Mouse (Mus musculus) heart, embryonic 11.5 days (tissue): ENCODE data around the gene Tbc1d22a. TPM values are rescaled to one million over a fixed set of nuclear protein-coding genes. Genes with fewer than 3 reads are reported as not detected.

Experiments used
- ATAC-seq: fragments of 200-750 bp; cut with Nextera tagmentation; replicated peaks from 2 replicates; pipeline ENCODE4 v1.8.0; 2017; ENCODE audit warnings: moderate library complexity; ENCODE audit not compliant: insufficient number of reproducible peaks, low FRiP score, low TSS enrichment
- H3K27ac ChIP-seq: fragments of 300-500 bp; sonication (generic); 2 replicates; pipeline ENCODE4 v1.5.1; 2014; ENCODE audit warnings: mild to moderate bottlenecking, low read depth, low read length
- H3K27me3 ChIP-seq: fragments of 300-500 bp; sonication (generic); 2 replicates; pipeline ENCODE4 v1.6.1; 2014; ENCODE audit warnings: mild to moderate bottlenecking, low read length, mixed read lengths; ENCODE audit not compliant: control insufficient read depth, insufficient read depth
- H3K36me3 ChIP-seq: fragments of 300-500 bp; sonication (generic); 2 replicates; pipeline ENCODE4 v1.6.1; 2014; ENCODE audit warnings: mild to moderate bottlenecking, low read length, moderate library complexity, mixed read lengths; ENCODE audit not compliant: control insufficient read depth, insufficient read depth
- H3K4me1 ChIP-seq: fragments of 300-500 bp; sonication (generic); 2 replicates; pipeline ENCODE4 v1.6.1; 2014; ENCODE audit warnings: low read length; ENCODE audit not compliant: control insufficient read depth, insufficient read depth
- H3K4me2 ChIP-seq: fragments of 300-500 bp; sonication (generic); 2 replicates; pipeline ENCODE4 v1.6.1; 2014; ENCODE audit warnings: mild to moderate bottlenecking, moderate library complexity
- H3K4me3 ChIP-seq: fragments of 300-500 bp; sonication (generic); 2 replicates; pipeline ENCODE4 v1.5.1; 2014; ENCODE audit warnings: low read depth, low read length
- H3K9ac ChIP-seq: fragments of 300-500 bp; sonication (generic); 2 replicates; pipeline ENCODE4 v1.6.1; 2014; ENCODE audit warnings: mild to moderate bottlenecking, low read depth, low read length, moderate library complexity
- H3K9me3 ChIP-seq: fragments of 300-500 bp; sonication (generic); replicated peaks from 2 replicates; pipeline ENCODE4 v1.6.1; 2016; ENCODE audit warnings: low read length; ENCODE audit not compliant: control insufficient read depth
- WGBS: fragments of 180-500 bp; shearing (Covaris S2); extraction: QIAGEN DNeasy Blood & Tissue Kit; methylation state at CpG from one replicate; pipeline ENCODE4 v1.1.7; 2014; ENCODE audit not compliant: insufficient replicate concordance; 5-methylcytosine and 5-hydroxymethylcytosine counted together
- polyA plus RNA-seq: library from polyadenylated mRNA; unstranded; fragments of >200 nt; fragmentation: Nextera tagmentation; extraction: Ambion mirVana; gene quantifications from 2 replicates; pipeline ENCODE4 v1.2.1, GENCODE M21; 2014

Tbc1d22a gene
- polyA plus RNA-seq, 1 experiment from 2014 or later: 6.0 TPM

DNA sequence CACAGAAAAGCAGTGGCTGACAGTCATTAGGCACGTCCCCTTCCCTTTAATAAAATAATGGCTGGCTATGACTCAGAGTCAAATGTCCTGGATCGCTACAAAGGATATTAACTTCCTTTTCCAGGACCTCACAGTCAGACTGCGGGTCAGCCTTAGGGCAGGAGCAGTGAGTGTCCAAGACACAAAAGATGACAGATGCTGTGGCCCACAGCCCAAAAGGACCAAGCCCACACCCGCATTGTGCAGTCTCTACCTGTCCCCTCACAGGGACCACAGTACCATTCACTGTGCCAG is 44.5 kb upstream of the Tbc1d22a start:
- Histone ChIP-seq H3K4me3 (no peak overlapping the region), H3K9ac (no peak overlapping the region), H3K9me3 (no peaks in the 10 kb centered on the region), H3K27me3 (no peaks in the 10 kb centered on the region), H3K4me1 (peaks cover 56% of the 10 kb centered on the region), H3K4me2 (no peak overlapping the region), H3K36me3 (no peaks in the 10 kb centered on the region), H3K27ac (no peak overlapping the region)
- no peak for ATAC-seq
- 72% methylated on average over 4 of the region's 4 CpGs for WGBS

DNA sequence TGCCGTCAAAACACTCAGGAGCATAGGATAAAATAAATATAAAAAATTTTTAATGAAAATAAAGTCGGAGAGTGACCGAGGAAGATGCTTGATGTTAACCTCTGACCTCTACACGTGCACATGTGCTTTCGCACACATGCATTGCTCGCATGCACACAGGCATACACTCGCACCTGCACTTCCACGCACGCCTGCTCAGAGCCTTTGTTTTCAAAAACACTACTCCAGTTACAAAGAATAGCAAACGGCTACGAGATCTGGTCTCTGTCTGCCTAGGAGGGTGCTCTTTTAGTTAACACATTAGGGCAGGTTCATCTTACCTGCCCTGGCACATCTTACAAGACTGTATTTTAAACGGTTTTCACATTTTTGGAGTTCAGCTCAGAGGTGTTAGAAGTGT is 42.9 kb upstream of the Tbc1d22a start:
- WGBS: 78% methylated on average over 12 of the region's 12 CpGs
- no peaks in the 10 kb centered on the region for H3K27me3 ChIP-seq
- no peak overlapping the region for H3K4me3 ChIP-seq
- no peaks in the 10 kb centered on the region for H3K36me3 ChIP-seq
- H3K4me2 ChIP-seq: no peak overlapping the region
- ATAC-seq: no peak
- H3K27ac ChIP-seq: no peak overlapping the region
- H3K9ac ChIP-seq: no peak overlapping the region
- H3K9me3 ChIP-seq: no peaks in the 10 kb centered on the region
- H3K4me1 ChIP-seq: peaks cover 63% of the 10 kb centered on the region

DNA sequence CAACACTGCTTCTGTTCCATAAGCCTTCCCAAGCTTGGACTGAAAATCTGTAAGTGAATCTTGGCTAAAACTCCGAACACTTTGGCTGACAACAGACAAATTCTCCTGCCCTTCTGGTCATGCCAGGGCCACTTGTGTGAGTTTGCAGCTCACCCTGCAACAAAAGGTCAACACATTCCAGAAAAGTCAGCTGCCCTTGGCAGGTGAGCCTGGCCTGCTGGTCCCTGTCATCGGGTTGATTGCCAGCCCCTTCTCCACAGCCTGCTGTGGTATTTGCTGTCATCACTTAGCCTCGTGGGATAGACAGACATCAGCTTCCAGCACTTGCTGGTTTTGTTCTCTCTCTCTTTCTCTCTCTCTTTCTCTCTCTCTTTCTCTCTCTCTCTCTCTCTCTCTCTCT is 42.1 kb upstream of the Tbc1d22a start:
- no peak overlapping the region for H3K9ac ChIP-seq
- no peaks in the 10 kb centered on the region for H3K27me3 ChIP-seq
- peaks cover 68% of the 10 kb centered on the region for H3K4me1 ChIP-seq
- H3K9me3 ChIP-seq: no peaks in the 10 kb centered on the region
- H3K27ac ChIP-seq: no peak overlapping the region
- no peak overlapping the region for H3K4me2 ChIP-seq
- H3K36me3 ChIP-seq: no peaks in the 10 kb centered on the region
- no peak overlapping the region for H3K4me3 ChIP-seq
- 15% methylated on average over 3 of the region's 3 CpGs for WGBS
- ATAC-seq: no peak

DNA sequence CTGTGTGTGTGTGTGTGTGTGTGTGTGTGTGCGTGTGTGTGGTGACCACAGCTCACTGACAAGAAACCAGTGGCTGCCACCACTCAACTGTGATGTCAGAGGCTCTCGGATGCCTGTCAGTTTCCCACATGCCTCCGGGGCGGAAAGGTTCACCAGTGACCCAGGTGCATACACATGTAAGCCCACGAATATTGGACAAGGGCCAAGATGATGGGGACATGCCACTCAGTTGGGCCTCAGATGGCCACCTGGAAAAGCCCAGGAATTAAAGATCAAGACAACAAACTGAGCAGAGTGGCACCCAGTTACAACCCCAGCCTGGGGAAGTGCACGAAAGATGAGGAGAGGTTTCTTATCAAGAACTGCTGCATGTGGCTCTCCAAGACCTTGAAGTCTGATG is 41.7 kb upstream of the Tbc1d22a start:
- Histone ChIP-seq H3K4me1 (peaks cover 68% of the 10 kb centered on the region), H3K27ac (0 out of 2 replicates have a peak overlapping the region, but pooled peaks have one; percentile 22), H3K4me3 (no peak overlapping the region), H3K9ac (no peak overlapping the region), H3K4me2 (peak overlapping the region; percentile 2), H3K36me3 (no peaks in the 10 kb centered on the region), H3K27me3 (no peaks in the 10 kb centered on the region), H3K9me3 (no peaks in the 10 kb centered on the region)
- 35% methylated on average over 6 of the region's 6 CpGs for WGBS
- no peak for ATAC-seq

DNA sequence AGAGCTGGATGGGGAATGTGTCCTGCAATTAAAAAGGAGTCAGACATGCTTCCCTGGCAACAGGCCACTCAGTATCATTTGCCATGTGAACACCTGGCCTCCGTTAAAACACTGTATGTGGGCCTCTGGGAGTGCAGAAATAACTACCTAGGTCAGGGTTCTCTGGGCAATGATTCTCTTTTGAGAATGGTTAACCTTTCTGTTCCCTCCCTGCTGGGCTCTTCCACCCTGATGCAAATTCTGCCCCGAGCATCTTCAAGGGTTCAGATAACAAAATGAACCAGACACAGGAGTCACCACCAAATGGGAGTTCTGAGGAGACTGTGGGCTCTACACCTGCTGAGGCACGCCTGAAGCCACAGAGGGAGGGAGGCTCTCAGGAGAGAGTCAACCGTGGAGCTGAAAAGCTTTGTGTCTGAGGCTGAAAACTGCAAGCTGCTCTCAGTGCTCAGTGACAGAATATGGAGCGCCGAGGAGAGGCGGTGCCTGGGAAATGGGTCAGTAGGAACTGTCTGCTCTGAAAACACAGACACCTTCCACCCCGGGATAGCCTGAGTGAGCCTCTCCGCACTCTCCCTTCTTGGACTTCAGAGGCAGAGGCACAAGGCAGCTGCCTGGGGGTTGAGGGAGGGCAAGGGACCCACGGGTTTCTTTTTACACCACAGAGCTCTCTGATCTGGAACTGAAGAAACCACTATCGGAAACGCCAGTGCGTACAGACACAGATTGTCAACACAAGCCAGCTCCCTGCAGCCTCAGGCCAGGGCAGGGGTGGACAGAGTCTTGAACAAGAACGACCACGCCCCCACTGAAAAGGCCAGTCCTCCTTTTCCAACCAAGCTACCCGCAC is 40.9 kb upstream of the Tbc1d22a start:
- H3K4me2 ChIP-seq: peak overlapping the region; percentile 25

DNA sequence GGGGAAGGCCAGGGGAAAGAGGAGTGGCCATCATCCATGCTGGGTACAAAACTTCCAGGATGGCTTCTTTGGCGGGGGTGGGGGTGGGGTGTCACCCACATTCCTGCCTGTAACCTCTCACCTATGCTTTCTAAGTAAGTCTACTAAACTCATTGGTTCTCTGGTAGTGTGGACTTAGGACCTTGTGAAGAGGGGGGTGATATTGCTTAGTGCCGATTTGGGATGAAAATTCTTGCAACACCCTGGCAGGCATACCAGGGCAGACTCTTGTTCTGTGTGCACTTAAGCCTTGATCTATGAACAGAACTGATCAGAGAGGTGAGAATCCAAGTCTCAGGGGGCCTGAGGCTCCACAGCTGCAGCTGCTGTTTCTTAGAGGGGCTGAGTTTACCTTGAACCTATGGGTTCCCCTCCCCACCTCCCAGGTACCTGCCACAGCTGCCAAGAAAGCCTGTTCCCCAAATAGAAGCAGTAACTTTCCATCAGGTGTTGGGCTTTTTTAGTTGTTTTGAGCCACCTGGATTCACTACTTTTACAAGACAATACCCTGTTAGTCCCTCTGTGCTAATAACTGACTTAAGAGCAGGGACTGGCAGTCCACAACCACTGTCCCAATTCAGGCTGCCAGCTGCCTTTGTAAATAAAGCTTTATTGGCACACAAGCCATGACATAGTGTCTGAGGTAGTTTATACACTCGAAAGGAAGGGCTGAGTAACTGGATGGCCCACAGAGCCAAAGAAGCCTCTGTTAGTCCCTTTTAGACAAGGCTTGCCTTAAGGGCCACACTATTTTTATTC is 38.8 kb upstream of the Tbc1d22a start:
- Histone ChIP-seq H3K4me3 (no peak overlapping the region), H3K36me3 (no peaks in the 10 kb centered on the region), H3K9me3 (no peaks in the 10 kb centered on the region), H3K9ac (no peak overlapping the region), H3K27me3 (no peaks in the 10 kb centered on the region), H3K4me2 (no peak overlapping the region), H3K27ac (no peak overlapping the region), H3K4me1 (peaks cover 45% of the 10 kb centered on the region)
- ATAC-seq: no peak
- WGBS: 73% methylated on average over 3 of the region's 3 CpGs

More for the DNA sequence above, 40.9 kb upstream of the Tbc1d22a start:
- no peaks in the 10 kb centered on the region for H3K9me3 ChIP-seq
- H3K27ac ChIP-seq: 0 out of 2 replicates have a peak overlapping the region, but pooled peaks have one; percentile 22
- H3K9ac ChIP-seq: no peak overlapping the region
- no peak overlapping the region for H3K4me3 ChIP-seq
- WGBS: 29% methylated on average over 16 of the region's 16 CpGs
- H3K27me3 ChIP-seq: no peaks in the 10 kb centered on the region
- no peaks in the 10 kb centered on the region for H3K36me3 ChIP-seq
- ATAC-seq: no peak
- H3K4me1 ChIP-seq: peaks cover 63% of the 10 kb centered on the region

DNA sequence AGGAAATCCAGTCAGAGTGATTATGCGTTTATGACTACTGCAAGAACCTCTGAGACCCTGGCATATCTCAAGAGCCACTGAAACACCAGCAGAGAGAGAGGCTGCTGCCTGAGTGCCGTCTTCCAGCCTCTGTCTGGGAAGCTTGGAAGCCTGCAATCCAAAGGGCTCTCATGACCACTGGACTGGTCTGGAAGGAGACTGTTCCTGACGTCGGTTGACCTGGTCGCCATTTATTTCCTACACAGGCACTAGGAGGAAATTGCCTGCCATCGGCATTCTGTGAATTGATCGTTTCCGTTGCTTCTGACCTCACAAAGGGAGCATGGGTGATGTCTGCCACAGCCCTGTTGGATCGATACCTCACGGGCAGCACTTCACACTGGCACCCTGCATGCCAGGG is 38.1 kb upstream of the Tbc1d22a start:
- H3K9ac ChIP-seq: no peak overlapping the region
- H3K4me2 ChIP-seq: no peak overlapping the region
- no peaks in the 10 kb centered on the region for H3K9me3 ChIP-seq
- WGBS: 71% methylated on average over 10 of the region's 10 CpGs
- no peak overlapping the region for H3K27ac ChIP-seq
- no peaks in the 10 kb centered on the region for H3K36me3 ChIP-seq
- ATAC-seq: no peak
- H3K27me3 ChIP-seq: no peaks in the 10 kb centered on the region
- peaks cover 40% of the 10 kb centered on the region for H3K4me1 ChIP-seq
- H3K4me3 ChIP-seq: no peak overlapping the region

DNA sequence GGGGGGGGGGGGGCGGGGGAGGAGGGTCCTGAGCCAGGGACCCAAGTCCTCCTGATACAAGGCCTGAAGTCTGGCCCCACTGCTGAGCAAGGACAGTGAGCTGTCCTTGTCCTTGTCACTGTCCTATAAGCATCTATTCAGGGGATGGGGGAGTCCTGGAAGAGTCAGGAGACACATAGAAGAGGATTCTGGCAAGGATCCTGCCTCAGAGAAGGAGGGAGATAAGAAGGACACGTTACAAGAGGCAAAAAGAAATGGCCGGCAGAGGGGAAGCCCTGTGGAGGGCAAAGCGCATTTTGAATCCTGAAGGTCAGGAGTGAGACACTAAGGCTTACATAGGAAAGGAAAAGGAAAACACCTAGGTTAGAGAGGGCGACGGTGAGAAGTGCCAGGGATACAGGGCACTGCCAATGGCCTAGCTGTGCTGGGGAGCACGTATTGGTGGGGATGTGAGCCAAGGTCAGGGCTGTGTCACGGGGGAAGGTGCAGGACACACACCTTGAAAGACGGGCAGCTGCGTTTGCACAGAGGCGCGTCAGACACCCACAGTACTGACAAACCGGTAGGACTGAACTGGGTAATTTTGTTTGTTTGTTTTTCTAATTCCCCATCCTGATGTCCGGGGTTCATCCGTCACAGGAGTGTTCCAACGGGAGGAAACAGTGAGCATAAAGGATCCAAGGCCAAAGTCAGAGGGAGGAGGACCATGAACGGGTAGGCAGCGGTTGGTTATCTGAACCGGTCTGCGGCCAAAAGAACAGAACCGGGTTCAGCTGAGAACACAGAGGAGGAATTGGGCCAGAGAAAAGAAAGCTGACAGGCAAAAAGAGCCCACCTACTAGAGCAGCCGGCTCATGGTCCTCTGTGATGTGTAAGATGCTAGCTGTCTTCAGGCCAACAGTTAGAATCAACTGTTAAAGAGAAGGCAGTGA is 37.2 kb upstream of the Tbc1d22a start:
- H3K9me3 ChIP-seq: no peaks in the 10 kb centered on the region
- 65% methylated on average over 22 of the region's 22 CpGs for WGBS
- H3K4me2 ChIP-seq: no peak overlapping the region
- no peak overlapping the region for H3K27ac ChIP-seq
- H3K4me3 ChIP-seq: no peak overlapping the region
- no peak for ATAC-seq
- peaks cover 43% of the 10 kb centered on the region for H3K4me1 ChIP-seq
- H3K27me3 ChIP-seq: no peaks in the 10 kb centered on the region
- no peak overlapping the region for H3K9ac ChIP-seq
- H3K36me3 ChIP-seq: no peaks in the 10 kb centered on the region
